Mouse (Mus musculus) spleen, adult 2 months (tissue): ENCODE measurements at regions not wholly inside any gene's neighbourhood (a gene's known extent, or its start where the extent isn't known, plus 50 kb on each side); places are given as distances from the start of the nearest gene placed in this dataset.

Source experiments
- DNase-seq, 2 experiments: peaks; one replicate each; pipeline versions ENCODE4 v3.0.0 to v3.0.0-alpha.2; 2012 to 2021; ENCODE audit warnings: low spot score in 2 of 2, low read depth in 1 of 2
- H3K27ac ChIP-seq: fragments of 200-500 bp; 2 replicates; pipeline ENCODE4 v1.5.1; 2012; ENCODE audit warnings: low read length, inconsistent platforms; ENCODE audit not compliant: insufficient read depth
- H3K27me3 ChIP-seq: fragments of 200-500 bp; 2 replicates; pipeline ENCODE4 v1.6.1; 2012; ENCODE audit warnings: mild to moderate bottlenecking, moderate library complexity, low read length, inconsistent platforms; ENCODE audit not compliant: control insufficient read depth, insufficient read depth
- H3K36me3 ChIP-seq: fragments of 200-500 bp; 2 replicates; pipeline ENCODE4 v1.6.1; 2012; ENCODE audit warnings: mild to moderate bottlenecking, low read length, inconsistent platforms; ENCODE audit not compliant: control insufficient read depth, insufficient read depth
- H3K4me1 ChIP-seq: fragments of 200-500 bp; 2 replicates; pipeline ENCODE4 v1.6.1; 2011; ENCODE audit warnings: inconsistent platforms; ENCODE audit not compliant: control insufficient read depth, insufficient read depth, insufficient read length
- H3K4me3 ChIP-seq: fragments of 200-500 bp; 2 replicates; pipeline ENCODE4 v1.5.1; 2011; ENCODE audit warnings: mild to moderate bottlenecking, inconsistent platforms; ENCODE audit not compliant: insufficient read depth, insufficient read length; ENCODE audit errors: extremely low read depth
- CTCF ChIP-seq: fragments of 200-500 bp; IDR thresholded peaks from 2 replicates; pipeline ENCODE4 v1.5.1; 2011; ENCODE audit warnings: mild to moderate bottlenecking, inconsistent platforms; ENCODE audit not compliant: insufficient read depth, insufficient read length, insufficient replicate concordance; ENCODE audit errors: extremely low read depth
- POLR2A ChIP-seq: fragments of 200-500 bp; IDR thresholded peaks from 2 replicates; pipeline ENCODE4 v1.6.1; 2011; ENCODE audit warnings: low read depth, low read length, inconsistent platforms
- WGBS: fragments of 180-500 bp; shearing (Covaris S2); methylation state at CpG from one replicate; pipeline ENCODE4 v1.1.7; 2018; 5-methylcytosine and 5-hydroxymethylcytosine counted together

DNA sequence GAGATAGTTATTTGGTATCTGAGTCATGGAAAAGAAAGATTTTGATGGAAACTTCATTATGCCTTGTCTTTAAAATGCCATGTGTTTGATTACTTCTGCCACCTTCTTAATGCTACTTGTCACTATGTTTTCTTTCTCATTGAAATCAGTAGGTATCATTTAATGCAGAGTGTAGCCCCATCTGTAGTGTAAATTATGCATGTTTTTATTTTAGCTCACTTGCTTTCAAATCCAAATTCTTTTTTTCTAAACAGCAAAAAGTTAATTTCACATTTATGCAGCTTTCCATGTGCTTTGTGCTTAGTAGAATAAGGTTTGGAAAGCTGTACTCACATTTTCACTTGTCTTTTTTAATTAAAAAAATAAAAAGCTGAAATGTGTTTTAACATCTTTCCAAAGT, 748.0 kb upstream of the Epha7 start:
- TF ChIP-seq POLR2A, result no peak
- no peak for TF ChIP-seq CTCF
- Histone ChIP-seq H3K27ac (no peak overlapping the region), H3K27me3 (no peaks in the 10 kb centered on the region), H3K36me3 (no peaks in the 10 kb centered on the region), H3K4me1 (no peaks in the 10 kb centered on the region), H3K4me3 (no peak overlapping the region)
- DNase-seq, result no peak

- H3K27ac ChIP-seq, result no peak overlapping the region
Observed at GRCm38 (mm10) chr4:28065828-28066227, 747.1 kb upstream of the Epha7 start.

DNA sequence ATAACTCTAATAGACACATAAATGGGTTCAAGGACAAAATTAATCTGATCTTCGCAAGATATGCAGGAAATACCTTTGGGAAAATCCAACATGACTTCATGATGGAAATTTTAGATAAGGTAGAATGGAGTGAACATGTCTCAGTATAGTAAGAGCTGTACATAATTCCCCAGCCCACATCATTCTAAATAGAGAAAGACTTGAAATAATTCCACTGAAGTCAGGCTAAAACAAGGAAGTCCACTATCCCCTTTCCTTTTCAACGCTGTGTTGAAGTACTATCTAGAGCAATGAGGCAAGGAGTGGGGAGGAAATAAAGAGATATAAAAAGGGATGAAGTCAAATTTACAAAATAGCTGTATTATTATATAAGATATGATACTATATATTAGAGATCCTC, 733.9 kb upstream of the Epha7 start:
- Histone ChIP-seq H3K36me3 (no peaks in the 10 kb centered on the region), H3K27me3 (no peaks in the 10 kb centered on the region), H3K4me1 (no peaks in the 10 kb centered on the region), H3K4me3 (no peak overlapping the region), H3K27ac (no peak overlapping the region)
- DNase-seq, result no peak
- WGBS, result 69% methylated on average over 2 of the region's 2 CpGs
- TF ChIP-seq POLR2A, result no peak
- TF ChIP-seq CTCF, result no peak

More at GRCm38 (mm10) chr4:28065828-28066227, 747.1 kb upstream of the Epha7 start:
- no peak for DNase-seq
- Histone ChIP-seq H3K4me3 (no peak overlapping the region), H3K36me3 (no peaks in the 10 kb centered on the region), H3K27me3 (no peaks in the 10 kb centered on the region), H3K4me1 (no peaks in the 10 kb centered on the region)
- WGBS, result 61% methylated on average over 1 of the region's 1 CpGs
- TF ChIP-seq CTCF (no peak), POLR2A (no peak)

DNA sequence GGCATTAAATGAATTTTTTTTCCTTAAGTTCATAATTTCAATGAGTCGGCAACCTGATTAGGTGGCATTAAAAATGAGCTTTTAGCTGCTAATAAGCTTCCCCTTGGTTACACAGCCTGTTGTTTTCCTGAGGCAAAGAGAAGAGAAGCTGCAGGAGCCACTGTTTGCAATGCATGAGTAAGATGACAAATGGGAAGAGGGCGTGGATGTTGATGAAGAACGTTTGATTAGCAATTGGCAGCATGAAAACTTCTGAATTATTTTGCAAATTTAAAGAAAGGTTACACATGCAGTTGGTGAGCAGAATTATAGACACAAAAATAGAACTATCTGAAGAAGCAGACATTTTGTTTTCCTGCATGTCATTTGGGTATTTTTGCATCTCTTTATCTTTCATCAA, 720.1 kb upstream of the Epha7 start:
- H3K4me1 ChIP-seq, result no peaks in the 10 kb centered on the region
- 59% methylated on average over 3 of the region's 3 CpGs for WGBS
- no peak overlapping the region for H3K27ac ChIP-seq
- DNase-seq, result no peak
- no peak overlapping the region for H3K4me3 ChIP-seq
- H3K27me3 ChIP-seq, result no peaks in the 10 kb centered on the region
- H3K36me3 ChIP-seq, result no peaks in the 10 kb centered on the region
- TF ChIP-seq CTCF (no peak), POLR2A (no peak)

DNA sequence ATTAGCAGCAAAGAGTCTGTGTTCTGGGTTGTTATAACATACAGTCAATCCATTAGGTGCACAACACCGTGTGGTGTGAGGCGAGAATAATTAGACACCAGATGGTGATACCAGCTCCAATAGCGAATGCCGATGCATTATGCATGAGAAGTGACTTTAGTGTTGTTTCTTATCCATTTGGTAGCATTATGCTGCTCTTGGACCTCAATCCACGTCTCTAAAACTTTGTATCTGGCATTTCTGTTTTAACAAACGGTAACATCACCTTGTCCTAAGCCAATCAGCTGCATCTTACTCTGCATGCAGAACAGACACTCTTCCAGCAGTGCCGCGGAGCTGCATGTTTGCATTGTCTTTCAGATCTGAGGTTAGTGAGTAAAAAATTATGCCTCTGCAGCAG, 669.8 kb upstream of the Epha7 start:
- Histone ChIP-seq H3K27ac (no peak overlapping the region), H3K27me3 (no peaks in the 10 kb centered on the region), H3K36me3 (no peaks in the 10 kb centered on the region), H3K4me3 (no peak overlapping the region), H3K4me1 (no peaks in the 10 kb centered on the region)
- DNase-seq, result no peak
- 84% methylated on average over 8 of the region's 8 CpGs for WGBS
- no peak for TF ChIP-seq POLR2A
- TF ChIP-seq CTCF, result no peak

DNA sequence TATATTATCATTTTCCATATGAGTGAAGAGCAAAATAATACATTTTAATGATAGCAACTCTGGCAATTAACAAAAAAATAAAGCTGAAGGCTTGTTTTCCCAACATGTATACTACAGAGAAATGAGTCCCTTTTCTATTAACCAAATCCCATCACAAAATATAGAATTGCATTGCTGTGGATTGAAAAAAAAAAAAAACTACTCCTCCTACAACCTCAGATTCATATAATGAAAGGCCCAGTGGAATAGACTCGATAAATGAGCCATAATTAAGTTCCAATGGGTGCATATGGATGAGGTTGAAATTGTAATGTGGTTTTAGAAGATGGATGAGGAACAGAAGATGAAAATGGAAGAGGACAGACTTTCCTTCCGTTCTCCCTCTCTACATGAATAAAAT, 657.8 kb upstream of the Epha7 start:
- no peaks in the 10 kb centered on the region for H3K27me3 ChIP-seq
- no peaks in the 10 kb centered on the region for H3K4me1 ChIP-seq
- DNase-seq, result no peak
- no peaks in the 10 kb centered on the region for H3K36me3 ChIP-seq
- no peak overlapping the region for H3K27ac ChIP-seq
- H3K4me3 ChIP-seq, result no peak overlapping the region
- 58% methylated on average over 2 of the region's 2 CpGs for WGBS
- TF ChIP-seq CTCF (no peak), POLR2A (no peak)

DNA sequence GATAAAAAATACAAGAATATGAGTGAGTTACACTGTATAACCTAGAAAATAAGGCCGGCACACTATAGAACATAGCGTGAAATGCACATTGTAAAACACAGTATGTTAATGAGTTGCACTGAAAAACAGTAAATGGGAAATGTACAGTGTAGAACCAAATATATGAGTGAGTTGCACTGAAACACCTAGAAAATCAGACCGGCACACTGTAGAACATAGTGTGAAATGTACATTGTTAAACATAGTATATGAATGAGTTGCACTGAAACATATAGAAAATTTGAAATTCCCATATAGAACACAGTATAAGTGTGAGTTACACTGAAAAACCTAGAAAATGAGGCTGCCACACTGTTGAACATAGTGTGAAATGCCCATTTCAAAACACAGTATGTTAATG, 636.2 kb upstream of the Epha7 start:
- WGBS, result 67% methylated on average over 3 of the region's 3 CpGs
- peak; percentile 34 to 79 for DNase-seq
- TF ChIP-seq CTCF, result no peak
- no peak for TF ChIP-seq POLR2A
- Histone ChIP-seq H3K4me3 (no peak overlapping the region), H3K27ac (no peak overlapping the region), H3K4me1 (no peaks in the 10 kb centered on the region), H3K36me3 (no peaks in the 10 kb centered on the region), H3K27me3 (no peaks in the 10 kb centered on the region)
